Mouse (Mus musculus) spleen, adult 2 months (tissue): ENCODE measurements around the gene Larp4.

ENCODE experiments used
- CTCF ChIP-seq: fragments of 200-500 bp; IDR thresholded peaks from 2 replicates; pipeline ENCODE4 v1.5.1; 2011; ENCODE audit warnings: mild to moderate bottlenecking, inconsistent platforms; ENCODE audit not compliant: insufficient read depth, insufficient read length, insufficient replicate concordance; ENCODE audit errors: extremely low read depth
- POLR2A ChIP-seq: fragments of 200-500 bp; IDR thresholded peaks from 2 replicates; pipeline ENCODE4 v1.6.1; 2011; ENCODE audit warnings: low read depth, low read length, inconsistent platforms

DNA sequence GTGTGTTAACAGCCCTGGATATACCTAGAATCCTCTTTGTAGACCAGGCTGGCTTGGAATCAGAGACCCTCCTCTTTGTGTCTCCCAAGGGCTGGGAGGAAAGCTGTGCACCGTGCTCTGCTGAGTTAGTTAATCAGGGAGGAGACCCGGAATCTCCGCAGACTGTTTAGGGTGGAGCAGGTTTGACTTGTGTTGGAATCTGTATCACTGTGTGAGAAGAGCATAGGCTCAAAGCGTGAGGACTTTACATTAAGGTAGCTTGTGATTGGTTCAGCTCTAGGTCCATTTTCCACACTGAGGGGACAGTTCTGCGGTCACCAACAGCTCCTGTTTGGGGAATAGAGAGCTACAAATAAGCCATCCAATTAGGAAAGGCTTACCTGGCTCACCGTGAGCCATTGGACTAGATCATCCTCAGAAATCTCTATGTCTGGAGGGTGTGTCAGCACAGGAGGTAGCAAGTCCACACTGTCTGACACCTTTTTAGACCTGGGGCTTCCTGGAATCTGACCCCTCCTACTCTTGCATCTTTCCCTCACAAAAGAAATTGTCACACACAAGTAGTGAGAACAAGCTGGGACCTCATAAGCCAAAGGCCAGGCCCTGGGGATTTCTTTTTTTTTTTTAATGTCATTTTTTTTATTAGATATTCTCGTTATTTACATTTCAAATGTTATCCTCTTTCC is 89.9 kb downstream of the Larp4 start:
- no peak for TF ChIP-seq CTCF
- no peak for TF ChIP-seq POLR2A
